Mouse (Mus musculus) heart, postnatal 4 days (tissue): Measurements from ENCODE around the gene 4933402N22Rik. TPM values are rescaled to one million over a fixed set of nuclear protein-coding genes. Genes with fewer than 3 reads are reported as not detected.
"Not testable (repeated sequence)": the region's sequence is repeated elsewhere in the genome, so short reads cannot be mapped to it uniquely, and the experiment has no call there.

ENCODE experiments used
- DNase-seq: peaks from one replicate; pipeline ENCODE4 v3.0.0; 2021
- total RNA-seq, 2 experiments: library from RNA; stranded (reverse); gene quantifications; 2 replicates each; pipeline ENCODE4 v1.2.3; 2021

4933402N22Rik gene
- not detected for total RNA-seq

DNA sequence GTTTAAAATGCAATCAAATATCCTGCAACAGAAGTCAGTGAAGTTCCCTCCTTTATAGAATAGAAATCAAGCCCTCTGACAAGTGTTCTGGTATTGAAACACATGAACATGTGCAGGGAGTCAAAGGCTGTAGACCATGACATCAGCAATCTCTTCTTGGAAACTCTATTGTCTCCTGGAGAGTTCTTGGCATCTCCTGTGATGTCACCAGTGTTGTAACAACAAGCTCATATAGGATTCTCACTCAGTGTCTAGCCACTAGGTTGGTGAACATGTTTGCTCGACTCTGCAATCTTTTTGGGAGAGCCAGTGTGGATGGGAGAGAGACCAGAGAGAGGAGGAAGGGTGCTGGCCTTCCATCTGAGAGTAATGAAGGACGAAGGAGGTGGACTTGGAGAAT, at the start of gene 4933402N22Rik:
Gene 4933402N22Rik, plus strand, starts transcription at position 301 of the 400 bp plus-strand sequence.
- DNase-seq, result not testable (repeated sequence)

DNA sequence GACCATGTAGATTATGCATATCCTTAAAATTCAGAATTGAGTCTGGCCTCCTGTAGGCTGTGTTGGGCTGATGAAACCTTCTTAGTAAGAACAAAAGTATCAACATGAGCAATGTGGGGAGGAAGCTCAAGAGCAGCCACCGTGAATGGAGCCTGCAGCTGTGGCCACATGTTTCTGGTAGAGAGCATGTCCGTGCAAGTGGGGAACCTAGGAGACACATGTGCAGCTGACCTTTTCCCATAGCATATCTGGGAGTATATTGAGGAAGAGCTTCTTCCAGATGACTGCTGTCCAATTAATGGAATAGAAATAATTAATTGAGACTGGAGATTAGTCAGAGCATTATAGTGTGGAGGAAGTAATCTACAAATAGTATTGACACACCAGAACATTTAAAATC, 5.9 kb downstream of the 4933402N22Rik start:
- not testable (repeated sequence) for DNase-seq

Other genes with a start within 250 kb of the 4933402N22Rik start
- gene Gm8922, start 236.1 kb upstream of the 4933402N22Rik start, total RNA-seq, result not detected
- not detected for gene Gm8926, start 147.5 kb upstream of the 4933402N22Rik start, total RNA-seq
- gene Gm6465, start 72.5 kb upstream of the 4933402N22Rik start, total RNA-seq, result not detected